Mouse (Mus musculus): ENCODE results near the gene Mafb. TPM values are rescaled to one million over a fixed set of nuclear protein-coding genes. Genes with fewer than 3 reads are reported as not detected.

Mafb gene
- polyA plus RNA-seq (2014; fragmentation: Illumina TruSeq; extraction: RNeasy Lipid Tissue Mini Kit (QIAGEN cat#74804); ENCODE audit: low read depth, low replicate concordance) = 12.1 TPM

GRCm38 (mm10) chr2:160366980-160367338 is at the start of gene Mafb:
TSS of gene Mafb (minus strand) at chr2:160367065.

GRCm38 (mm10) chr2:160334111-160334661 is 32.7 kb downstream of the Mafb start, which contains the start of gene Gm826:
TSS of gene Gm826 (minus strand) at chr2:160334162.

Other genes with a start within 250 kb of the Mafb start
- 1.5 TPM for gene Gm826, start 32.9 kb downstream of the Mafb start, polyA plus RNA-seq (2014; fragmentation: Illumina TruSeq; extraction: RNeasy Lipid Tissue Mini Kit (QIAGEN cat#74804); ENCODE audit: low read depth, low replicate concordance)

Measured in sigmoid colon, adult 10 weeks (tissue).